Mouse (Mus musculus): ENCODE measurements around the gene Clip1.

Clip1 gene

GRCm38 (mm10) chr5:123602174-123602573 lies 82.2 kb downstream of the Clip1 start:
- DNase-seq (ENCODE audit: low read depth, low spot score) = no peak

DNA sequence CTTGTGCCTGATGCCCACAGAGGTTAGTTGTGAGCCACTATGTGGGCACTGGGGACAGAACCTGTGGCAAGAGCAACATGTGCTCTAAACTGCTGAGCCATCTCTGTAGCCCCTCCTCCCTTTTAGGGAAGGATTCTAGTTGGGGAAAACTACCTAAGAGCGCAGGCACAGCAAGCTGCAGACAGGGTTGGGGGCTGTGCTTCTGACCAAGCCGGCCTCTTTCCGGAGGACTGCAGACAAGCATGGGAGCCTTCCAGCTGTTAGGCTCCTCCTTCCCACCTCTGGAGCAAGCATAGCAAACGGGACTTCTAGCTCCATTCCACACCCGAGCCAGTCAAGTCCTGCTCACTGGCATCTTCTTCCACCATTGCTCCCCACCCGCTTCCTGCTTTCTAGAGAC lies 85.1 kb downstream of the Clip1 start:
- no peak for DNase-seq (ENCODE audit: low read depth, low spot score)

- no peak for DNase-seq (ENCODE audit: low read depth, low spot score)
Observed at GRCm38 (mm10) chr5:123593622-123594280, 90.7 kb downstream of the Clip1 start.

DNA sequence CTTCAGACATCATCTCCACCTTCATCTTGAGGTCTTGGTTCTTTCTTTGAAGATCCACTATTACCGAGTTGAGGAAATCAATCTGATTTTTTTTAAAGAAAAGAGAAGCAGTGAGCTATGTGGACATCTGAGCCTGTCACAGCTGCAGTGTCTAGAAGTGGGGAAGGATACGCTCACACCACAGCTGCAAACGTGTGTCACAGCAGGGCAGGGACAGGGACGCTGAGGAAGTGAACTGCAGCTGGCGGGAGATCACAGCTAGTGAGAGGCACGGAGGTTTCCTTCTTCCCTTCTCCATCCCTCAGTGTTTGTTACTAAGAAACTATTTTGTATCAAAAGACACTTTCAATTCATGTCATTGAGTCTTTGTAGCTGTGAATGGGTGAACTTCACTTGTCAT lies 104.4 kb downstream of the Clip1 start:
- no peak for DNase-seq (ENCODE audit: low read depth, low spot score)

- no peak for DNase-seq (ENCODE audit: low read depth, low spot score)
Observed at GRCm38 (mm10) chr5:123576696-123577095, 107.7 kb downstream of the Clip1 start.

GRCm38 (mm10) chr5:123573362-123573761 lies 111.1 kb downstream of the Clip1 start:
- no peak for DNase-seq (ENCODE audit: low read depth, low spot score)

DNA sequence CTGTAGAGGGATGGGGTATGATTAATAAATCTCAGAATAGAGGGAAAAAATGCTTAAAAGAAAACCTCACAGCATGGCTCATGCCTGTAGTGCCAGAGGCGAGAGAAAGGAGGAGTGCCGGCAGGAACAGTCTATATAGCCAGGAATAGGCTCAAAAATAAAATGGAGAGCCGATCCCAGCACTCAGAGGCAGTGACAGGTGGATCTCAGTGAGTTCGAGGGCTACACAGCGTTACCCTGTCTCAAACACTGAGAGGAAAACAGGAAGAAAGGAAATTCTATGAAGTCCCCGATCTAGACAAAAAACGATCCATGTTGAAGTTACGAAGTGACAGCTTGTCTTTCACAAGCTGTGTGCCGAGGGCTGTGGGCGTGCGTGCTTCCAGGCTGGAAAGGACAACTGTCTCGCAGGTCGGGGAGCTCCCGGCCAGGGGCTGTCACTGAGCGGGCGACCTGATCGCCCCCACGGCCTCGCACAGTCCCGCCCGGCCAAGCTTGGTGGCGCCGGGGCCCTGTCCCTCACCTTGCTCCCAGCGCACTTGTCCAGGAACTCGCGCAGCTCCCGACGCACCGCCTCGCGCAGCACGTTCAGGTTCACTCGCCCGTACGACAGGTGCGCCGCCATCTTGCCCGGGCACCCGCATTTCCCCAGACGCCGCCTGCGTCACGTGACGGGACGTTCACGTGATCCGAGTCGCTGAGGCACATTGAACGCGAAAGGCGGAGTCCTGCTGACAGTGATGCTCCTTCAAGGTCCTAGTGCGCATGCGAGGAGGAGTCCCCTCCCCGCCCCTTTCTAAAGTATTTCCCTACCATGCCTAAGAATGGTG lies 111.8 kb downstream of the Clip1 start, which contains the start of gene Vps33a:
Gene Vps33a (minus strand): TSS at position 682 of the 830 bp plus-strand sequence.
- peak; percentile 97 for DNase-seq (ENCODE audit: low read depth, low spot score)

GRCm38 (mm10) chr5:123561128-123561527 lies 123.3 kb downstream of the Clip1 start:
- no peak for DNase-seq (ENCODE audit: low read depth, low spot score)

DNA sequence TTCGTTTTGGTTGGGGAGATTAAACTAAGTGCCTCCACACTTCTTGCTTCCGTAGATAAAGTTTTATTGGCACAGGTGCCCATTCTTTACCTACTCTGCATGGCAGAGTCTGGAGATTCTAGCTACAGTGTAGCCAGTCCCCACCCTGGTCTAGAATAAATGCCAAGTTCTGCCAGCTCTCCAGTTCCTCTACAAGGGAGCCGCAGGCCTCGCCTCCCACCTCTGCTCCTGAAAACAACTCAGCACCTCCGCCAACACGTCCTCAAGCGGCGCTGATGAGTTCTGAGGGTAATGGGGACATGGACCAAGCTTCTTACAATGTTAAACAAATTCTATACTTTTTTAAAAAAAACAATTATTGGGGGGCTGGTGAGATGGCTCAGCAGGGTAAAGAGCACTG lies 124.8 kb downstream of the Clip1 start:
- DNase-seq (ENCODE audit: low read depth, low spot score) = no peak

DNA sequence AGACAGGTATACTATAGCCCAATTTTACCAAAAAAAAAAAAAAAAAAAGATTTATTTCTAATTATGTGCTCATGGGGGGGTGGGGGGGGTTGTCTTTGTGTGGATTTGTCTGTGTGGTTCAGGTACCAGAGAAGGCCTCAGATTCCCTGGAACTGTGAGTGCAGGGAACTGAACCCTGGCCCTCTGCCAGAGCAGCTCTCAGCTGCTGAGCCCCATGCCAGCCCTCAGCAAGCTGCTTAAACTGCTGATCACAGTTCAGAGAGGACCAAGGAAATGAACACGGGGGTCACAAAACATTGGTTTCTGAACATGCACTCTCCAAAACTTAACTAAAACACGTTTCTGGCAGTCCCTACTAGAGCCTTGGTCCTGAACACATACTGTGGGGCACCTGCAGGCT lies 128.0 kb downstream of the Clip1 start:
- DNase-seq (ENCODE audit: low read depth, low spot score) = no peak

DNA sequence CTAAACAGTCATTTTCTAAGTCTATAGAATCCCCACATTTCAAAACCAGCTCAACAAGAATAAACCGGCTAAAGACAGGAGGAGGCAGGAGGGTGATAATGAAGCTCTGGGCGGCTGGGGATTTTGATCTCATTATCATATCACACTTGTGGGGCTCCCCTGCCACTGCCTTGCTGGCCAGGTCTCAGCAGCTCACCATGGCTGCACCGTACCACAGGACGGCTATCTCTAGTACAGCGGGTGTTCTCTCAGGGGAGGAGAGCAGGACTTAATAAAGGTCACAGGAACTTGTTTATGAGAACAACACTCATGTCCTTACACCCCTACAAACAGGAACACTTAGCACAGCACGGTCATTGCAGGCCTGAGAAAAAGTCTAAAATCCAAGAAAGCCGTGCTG lies 128.7 kb downstream of the Clip1 start:
- DNase-seq (ENCODE audit: low read depth, low spot score) = no peak

DNA sequence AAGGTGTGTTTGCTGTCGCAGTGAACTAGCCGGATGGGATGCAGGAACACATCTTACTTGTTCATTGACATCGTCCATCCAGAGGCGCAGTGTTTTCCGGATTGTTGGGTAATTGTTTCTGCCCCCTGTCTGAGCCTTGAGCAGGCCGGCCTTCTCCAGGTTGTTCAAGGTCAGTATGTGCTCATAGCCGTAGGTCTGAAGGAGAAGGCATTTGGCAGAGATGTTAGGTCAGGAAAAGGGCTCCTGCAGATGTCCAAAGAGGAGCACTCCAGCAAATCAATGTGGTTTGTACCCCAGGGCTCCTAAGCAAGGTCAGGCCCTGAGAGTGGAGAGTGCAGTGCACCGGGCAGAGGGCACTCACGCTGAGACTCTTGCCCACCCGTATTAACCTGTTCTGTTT lies 150.6 kb downstream of the Clip1 start:
- no peak for DNase-seq (ENCODE audit: low read depth, low spot score)

DNA sequence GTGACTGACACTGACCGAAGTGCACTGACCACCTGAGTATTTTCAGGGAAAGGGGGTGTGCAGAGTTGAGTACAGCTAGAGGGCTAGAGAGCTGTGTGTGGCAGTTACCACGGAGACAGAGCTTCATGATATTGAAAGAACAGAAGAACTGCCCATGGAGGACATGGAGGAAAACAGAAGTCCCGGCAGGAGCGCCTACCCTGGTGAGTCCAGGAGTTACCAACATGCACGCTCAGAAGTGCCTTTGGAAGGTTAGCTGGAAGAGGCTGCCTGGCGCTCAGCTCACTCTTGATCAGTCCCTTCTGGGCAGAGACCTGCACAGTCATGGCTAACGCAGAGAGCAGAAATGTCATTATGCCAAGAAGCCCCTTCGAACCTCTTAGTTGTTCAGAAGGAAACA lies 154.4 kb downstream of the Clip1 start:
- no peak for DNase-seq (ENCODE audit: low read depth, low spot score)

- no peak for DNase-seq (ENCODE audit: low read depth, low spot score)
Observed at GRCm38 (mm10) chr5:123528641-123529040, 155.8 kb downstream of the Clip1 start.
